Mouse (Mus musculus): Measurements from ENCODE around the gene Ptgis. TPM values are rescaled to one million over a fixed set of nuclear protein-coding genes. Genes with fewer than 3 reads are reported as not detected.

The Ptgis gene
- total RNA-seq, 2 experiments from 2014 or later = not detected

DNA sequence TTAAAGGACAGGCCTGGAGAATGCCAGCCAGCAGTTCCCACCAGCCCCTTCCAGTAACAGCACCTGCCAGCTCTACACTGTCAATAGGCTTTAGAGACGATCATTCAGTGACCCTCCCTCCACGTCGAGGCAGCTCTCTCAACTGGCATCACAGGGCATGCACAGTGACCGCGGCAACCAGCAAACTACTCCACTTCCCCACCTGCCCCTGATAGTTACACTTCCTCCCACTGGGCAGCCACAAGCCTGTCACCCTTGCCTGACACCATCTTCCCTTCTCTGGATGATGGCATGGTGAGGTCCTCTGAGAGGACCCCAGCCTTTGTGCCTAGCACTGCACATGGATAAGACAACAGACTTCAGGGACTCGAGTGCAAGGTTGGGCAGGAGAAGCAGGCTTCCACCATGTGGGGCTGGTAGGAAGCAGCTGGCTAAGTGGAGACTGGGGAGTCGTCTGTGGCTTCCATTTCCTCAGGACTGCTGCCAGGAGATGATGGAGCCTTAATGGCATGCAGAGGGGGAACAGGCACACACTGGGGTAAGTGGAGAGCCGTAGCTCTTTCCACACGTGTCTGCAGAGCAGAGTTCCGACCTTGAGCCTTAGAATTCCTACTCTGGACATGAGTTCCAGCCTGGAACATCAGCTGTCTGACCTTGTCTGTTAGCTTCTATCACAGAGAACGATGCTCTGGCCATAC lies 72.7 kb downstream of the Ptgis start:
- ATAC-seq (replicated peaks; ENCODE audit: low FRiP score, poor library complexity, severe bottlenecking) = 0 out of 2 replicates have a peak, but pooled peaks have one; percentile 21

DNA sequence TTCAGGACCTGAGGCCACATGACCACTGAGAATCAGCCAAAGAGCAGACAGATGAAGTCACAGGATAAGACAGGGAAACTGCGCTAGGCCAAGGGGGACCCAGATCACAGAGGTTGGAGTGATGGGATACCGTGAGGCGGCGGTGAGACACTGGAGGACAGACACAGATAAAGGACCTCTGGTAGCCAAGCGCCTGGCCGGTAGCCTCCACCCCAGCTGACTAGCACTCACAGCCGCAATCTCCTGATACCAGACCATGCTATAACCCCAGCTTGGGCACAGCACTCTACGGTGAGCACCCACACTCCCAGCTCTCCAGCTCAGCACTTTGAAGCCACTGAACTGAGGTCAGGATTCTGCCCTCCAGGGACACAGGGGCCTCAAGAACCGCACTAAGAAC lies 76.8 kb downstream of the Ptgis start:
- no peak for ATAC-seq (replicated peaks; ENCODE audit: low FRiP score, poor library complexity, severe bottlenecking)

DNA sequence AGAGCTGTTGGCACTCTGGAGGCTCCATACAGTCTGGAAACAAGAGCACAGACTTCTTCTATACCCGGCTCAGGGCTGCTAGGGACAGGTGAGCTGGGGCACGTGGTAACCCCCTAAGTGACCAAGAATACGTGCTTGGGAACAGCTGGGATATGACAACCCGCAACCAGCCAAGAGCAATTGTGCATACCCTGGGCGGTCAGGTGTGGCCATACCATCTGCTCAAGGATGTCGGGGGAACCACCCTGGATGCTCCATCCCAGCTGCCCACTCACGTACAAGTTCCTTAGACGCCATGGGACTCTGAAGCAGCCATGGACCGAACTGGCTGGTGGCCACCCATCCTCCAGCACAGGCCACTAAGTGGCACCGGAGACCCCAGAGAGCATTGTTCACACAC lies 77.3 kb downstream of the Ptgis start:
- ATAC-seq (replicated peaks; ENCODE audit: low FRiP score, poor library complexity, severe bottlenecking) = no peak

- ATAC-seq (replicated peaks; ENCODE audit: low FRiP score, poor library complexity, severe bottlenecking) = no peak
These were observed 77.8 kb downstream of the Ptgis start for GRCm38 (mm10) chr2:167162516-167163021.

DNA sequence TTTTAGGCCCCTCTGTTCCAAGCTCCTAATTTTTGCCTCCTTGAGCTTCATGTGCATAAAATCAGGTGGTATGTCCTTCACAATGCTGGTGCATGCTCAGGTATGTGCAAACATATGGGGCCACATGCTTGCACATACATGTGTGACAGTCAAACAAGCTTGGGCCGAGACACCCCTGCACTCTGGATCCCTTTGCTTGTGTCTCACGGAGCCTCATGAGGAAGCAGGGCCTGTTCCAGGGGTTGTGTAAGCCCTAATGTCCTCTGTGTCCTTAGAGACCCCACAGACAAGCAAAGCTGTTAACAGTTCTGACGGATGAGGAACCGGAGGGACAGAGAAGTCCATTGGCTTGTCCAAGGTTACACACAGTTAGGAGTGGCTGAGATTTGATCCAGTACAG lies 80.7 kb downstream of the Ptgis start:
- no peak for ATAC-seq (replicated peaks; ENCODE audit: low FRiP score, poor library complexity, severe bottlenecking)

DNA sequence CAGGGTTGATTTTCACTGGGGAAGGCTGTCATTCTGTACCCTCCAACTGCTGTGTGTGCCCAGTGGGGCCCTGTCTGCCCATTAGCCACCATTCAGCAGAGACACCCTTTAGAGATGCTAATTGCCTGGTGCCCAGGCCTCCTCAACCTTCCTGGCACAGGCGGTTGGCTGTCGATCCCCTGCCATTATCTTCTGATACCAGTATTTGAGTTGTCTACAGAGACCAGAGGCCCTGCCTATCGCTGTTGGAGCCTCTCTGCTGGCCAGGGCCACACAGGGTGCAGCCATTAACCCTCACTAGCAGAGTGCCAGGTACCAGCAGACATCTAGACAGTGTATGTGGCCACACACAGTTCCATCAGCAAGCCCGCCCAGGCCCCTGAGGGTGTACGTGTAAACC lies 81.6 kb downstream of the Ptgis start:
- ATAC-seq (replicated peaks; ENCODE audit: low FRiP score, poor library complexity, severe bottlenecking) = no peak

GRCm38 (mm10) chr2:167156118-167156715 lies 84.2 kb downstream of the Ptgis start:
- ATAC-seq (replicated peaks; ENCODE audit: low FRiP score, poor library complexity, severe bottlenecking) = no peak

DNA sequence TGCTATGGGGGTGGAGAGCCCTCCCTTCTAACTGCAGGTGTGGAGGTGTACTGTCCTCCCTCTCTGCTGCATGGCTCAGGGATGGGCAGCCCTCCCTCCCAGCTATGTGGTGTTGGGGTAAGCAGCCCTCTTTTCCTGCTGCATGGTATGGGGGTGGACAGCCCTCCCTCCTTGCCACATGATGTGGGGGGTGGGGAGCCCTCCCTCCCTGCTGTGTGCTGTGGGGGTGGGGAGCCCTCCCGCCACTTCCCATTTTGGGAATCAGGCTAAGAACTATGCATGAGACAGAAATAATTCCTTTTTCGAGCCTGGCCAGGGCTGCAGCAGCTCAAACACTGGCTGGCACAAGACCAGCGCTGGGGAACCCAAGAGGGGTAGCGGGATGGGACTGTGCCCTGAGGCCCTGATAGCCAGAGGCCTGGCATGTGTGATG lies 84.8 kb downstream of the Ptgis start:
- ATAC-seq (replicated peaks; ENCODE audit: low FRiP score, poor library complexity, severe bottlenecking) = no peak

DNA sequence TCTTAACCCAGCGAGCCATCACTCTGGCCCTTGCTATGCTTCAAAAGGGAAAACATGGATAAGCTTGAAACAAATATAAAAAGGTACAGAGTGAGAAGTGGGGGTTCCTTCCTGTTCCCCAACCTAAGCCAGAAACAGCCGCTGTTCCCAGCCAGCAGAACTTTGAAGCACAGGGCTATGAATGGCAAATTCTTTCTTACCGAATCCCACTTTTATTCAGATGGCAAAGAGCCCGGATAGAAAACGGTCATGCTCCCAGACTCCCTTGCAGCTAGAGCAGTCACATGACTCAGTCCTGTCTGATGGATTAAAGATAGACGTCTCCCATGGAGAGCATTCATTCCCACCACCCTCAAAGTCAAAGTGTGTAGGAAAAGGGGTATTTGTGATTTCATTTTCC lies 89.5 kb downstream of the Ptgis start:
- ATAC-seq (replicated peaks; ENCODE audit: low FRiP score, poor library complexity, severe bottlenecking) = no peak

DNA sequence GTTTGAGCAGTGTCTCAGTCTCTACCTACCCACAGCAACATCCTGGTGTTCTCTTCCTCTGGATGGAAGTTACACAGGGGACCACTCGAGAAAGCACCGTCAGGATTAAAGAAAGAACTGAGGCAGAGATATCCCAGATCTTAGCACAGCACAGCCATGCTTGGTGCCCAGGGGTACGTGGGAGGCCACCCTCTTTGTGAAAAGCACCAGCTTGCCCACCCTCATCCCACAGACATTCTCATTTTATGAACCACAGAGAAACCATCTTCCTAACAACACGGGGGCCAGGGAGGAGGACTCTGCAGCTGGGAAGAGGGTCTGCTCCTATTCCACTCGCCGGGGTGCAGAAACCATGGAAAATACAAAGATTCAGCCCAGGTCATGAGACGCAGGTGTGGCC lies 90.3 kb downstream of the Ptgis start:
- ATAC-seq (replicated peaks; ENCODE audit: low FRiP score, poor library complexity, severe bottlenecking) = no peak

DNA sequence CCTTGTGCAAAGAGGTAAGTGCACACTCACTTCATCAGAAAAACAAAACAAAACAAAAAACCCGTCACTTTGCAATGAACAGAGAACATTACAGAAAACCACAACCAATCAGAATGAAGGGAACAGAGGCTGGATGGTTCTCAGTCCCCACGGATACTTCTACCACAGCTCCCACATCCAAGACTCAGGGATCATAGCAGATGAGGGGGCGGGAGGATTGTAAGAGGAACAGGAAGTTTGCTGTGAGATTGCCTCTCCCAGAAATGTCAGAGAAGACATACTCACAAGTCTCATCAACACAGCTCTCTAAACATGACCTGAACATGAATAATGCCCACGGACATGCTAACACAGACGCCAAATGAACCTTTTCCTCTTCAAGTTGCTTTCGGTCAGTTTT lies 91.4 kb downstream of the Ptgis start:
- no peak for ATAC-seq (replicated peaks; ENCODE audit: low FRiP score, poor library complexity, severe bottlenecking)

DNA sequence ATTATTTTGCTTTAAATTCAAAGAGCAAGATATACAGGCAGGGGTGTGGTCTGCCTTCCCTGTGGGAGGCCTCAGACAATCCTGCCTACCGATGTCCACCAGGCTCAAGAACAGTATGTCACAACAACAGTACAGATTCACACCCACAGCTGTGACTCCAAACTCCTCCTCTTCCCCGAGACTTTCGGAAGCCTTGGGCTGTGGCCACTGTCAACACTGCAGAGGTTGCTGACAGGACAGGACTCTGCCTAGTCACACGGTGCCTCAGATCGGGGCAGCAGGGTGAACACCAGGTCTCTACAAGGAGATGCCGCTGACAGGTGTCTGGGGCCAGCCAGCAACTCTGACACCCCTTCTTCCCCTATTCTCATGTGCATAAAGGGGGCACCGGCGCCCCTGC lies 92.7 kb downstream of the Ptgis start:
- ATAC-seq (replicated peaks; ENCODE audit: low FRiP score, poor library complexity, severe bottlenecking) = no peak

DNA sequence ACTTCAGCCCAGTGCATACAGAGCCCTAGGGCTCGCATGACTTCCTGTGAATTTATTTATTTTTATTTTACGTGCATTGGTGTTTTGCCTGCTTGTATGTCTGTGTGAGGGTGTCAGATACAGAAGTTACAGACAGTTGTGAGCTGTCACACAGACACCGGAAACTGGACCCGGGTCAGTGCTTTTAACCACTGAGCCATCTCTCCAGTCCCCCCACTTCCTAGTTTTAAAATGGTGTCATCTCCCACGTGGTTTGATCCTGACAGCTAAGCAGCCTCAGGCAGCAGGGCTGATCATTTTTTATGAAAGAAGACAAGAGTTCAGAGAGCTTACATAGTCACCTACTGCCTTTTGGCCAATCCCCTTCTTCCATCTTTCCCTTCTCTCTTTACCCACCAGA lies 94.5 kb downstream of the Ptgis start:
- no peak for ATAC-seq (replicated peaks; ENCODE audit: low FRiP score, poor library complexity, severe bottlenecking)

- ATAC-seq (replicated peaks; ENCODE audit: low FRiP score, poor library complexity, severe bottlenecking) = no peak
These were observed 95.7 kb downstream of the Ptgis start for GRCm38 (mm10) chr2:167144439-167145307.

- no peak for ATAC-seq (replicated peaks; ENCODE audit: low FRiP score, poor library complexity, severe bottlenecking)
These were observed 96.5 kb downstream of the Ptgis start for GRCm38 (mm10) chr2:167143914-167144313.

DNA sequence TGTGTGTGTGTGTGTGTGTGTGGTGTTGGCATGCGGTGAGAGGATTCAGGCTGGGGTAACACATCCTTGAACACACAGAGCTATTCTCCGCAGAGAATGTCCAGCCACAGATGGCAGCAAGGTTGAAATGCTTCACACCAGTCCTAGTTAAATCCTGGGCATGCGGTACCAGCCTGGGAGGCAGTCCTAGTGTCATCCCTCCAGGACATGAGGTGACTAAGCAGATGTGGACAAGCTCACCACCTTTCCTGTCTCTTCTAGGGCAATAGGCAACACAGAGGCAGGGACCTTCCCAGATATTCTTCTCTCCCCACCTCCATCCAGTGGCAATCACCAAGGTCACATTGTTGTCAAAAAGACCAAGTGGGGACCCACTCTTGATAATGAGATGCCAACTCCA lies 98.1 kb downstream of the Ptgis start:
- ATAC-seq (replicated peaks; ENCODE audit: low FRiP score, poor library complexity, severe bottlenecking) = no peak

DNA sequence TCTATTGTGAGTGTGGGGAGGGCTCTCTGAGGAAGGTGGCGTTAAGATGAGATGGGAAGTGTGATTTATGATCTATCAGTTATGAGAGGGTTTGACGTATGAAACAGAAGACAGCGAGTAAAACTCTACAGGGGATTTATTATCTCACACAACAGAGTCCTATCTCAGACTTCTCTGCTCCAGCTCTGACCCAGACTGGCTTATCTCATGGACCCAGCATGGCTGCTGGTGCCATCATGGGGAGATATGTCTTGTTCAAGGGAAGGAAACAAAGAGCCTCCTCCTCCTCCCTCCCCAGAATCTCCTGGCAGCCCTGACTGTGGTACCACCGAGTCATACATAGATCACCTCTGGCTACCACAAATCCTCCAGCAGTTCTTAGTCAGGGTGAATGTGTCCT lies 98.6 kb downstream of the Ptgis start:
- ATAC-seq (replicated peaks; ENCODE audit: low FRiP score, poor library complexity, severe bottlenecking) = no peak
